Mouse (Mus musculus) lung, embryonic 16.5 days (tissue): ENCODE results near the gene Metrnl. TPM values are rescaled to one million over a fixed set of nuclear protein-coding genes. Genes with fewer than 3 reads are reported as not detected.
A peak's percentile ranks its signal among the peaks of the same experiment; 100 is the strongest.

Source experiments
- ATAC-seq: fragments of 200-750 bp; cut with Nextera tagmentation; 2 replicates; pipeline ENCODE4 v1.8.0; 2017; ENCODE audit warnings: low read depth, mild to moderate bottlenecking, moderate library complexity
- H3K27ac ChIP-seq: fragments of 300-500 bp; sonication (generic); 2 replicates; pipeline ENCODE4 v1.5.1; 2014; ENCODE audit warnings: mild to moderate bottlenecking, control low read depth, low read length
- H3K27me3 ChIP-seq: fragments of 300-500 bp; sonication (generic); 2 replicates; pipeline ENCODE4 v1.6.1; 2014; ENCODE audit warnings: low read depth, low read length, mixed read lengths; ENCODE audit not compliant: control insufficient read depth, insufficient read depth
- H3K36me3 ChIP-seq: fragments of 300-500 bp; sonication (generic); 2 replicates; pipeline ENCODE4 v1.6.1; 2014; ENCODE audit warnings: low read length; ENCODE audit not compliant: control insufficient read depth, insufficient read depth
- H3K4me1 ChIP-seq: fragments of 300-500 bp; sonication (generic); replicated peaks from 2 replicates; pipeline ENCODE4 v1.6.1; 2014; ENCODE audit warnings: low read length, mixed read lengths; ENCODE audit not compliant: control insufficient read depth, insufficient read depth
- H3K4me2 ChIP-seq: fragments of 300-500 bp; sonication (generic); 2 replicates; pipeline ENCODE4 v1.6.1; 2014; ENCODE audit warnings: low read depth, low read length, control low read depth
- H3K4me3 ChIP-seq: fragments of 300-500 bp; sonication (generic); 2 replicates; pipeline ENCODE4 v1.5.1; 2014; ENCODE audit warnings: mild to moderate bottlenecking, low read length, control low read depth
- H3K9ac ChIP-seq: fragments of 300-500 bp; sonication (generic); 2 replicates; pipeline ENCODE4 v1.6.1; 2014; ENCODE audit warnings: low read length, control low read depth
- H3K9me3 ChIP-seq: fragments of 300-500 bp; sonication (generic); 2 replicates; pipeline ENCODE4 v1.6.1; 2016; ENCODE audit warnings: low read length; ENCODE audit not compliant: control insufficient read depth
- WGBS: fragments of 180-500 bp; shearing (Covaris S2); extraction: QIAGEN DNeasy Blood & Tissue Kit; methylation state at CpG from one replicate; pipeline ENCODE4 v1.1.7; 2014; 5-methylcytosine and 5-hydroxymethylcytosine counted together
- polyA plus RNA-seq: library from polyadenylated mRNA; unstranded; fragments of >200 nt; fragmentation: Nextera tagmentation; extraction: Ambion mirVana; gene quantifications from 2 replicates; pipeline ENCODE4 v1.2.1, GENCODE M21; 2015

Metrnl gene
- 25.8 and 30.1 TPM in 2 replicates for polyA plus RNA-seq

DNA sequence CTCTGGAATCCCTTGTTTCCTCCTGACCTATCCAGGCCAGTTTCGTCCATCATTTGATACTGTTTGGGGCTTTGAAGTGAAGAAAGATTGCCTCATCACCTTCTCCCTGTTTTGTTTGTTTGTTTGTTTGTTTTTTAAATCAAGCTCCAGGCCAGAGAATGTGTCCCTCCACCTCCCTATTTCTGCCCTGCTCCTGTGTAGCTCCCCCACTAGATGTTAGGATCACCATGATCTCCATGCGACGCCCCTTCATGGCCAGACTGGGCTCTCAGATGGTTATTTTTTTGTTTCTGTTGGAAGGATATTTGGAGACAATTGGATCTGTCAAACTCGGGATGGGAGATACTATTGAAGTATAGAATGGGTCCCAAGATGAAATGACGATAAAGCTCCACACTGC, at the start of gene Metrnl:
Gene Metrnl (plus strand): TSS at position 301 of the 400 bp plus-strand sequence.
- 85% methylated on average over 5 of the region's 5 CpGs for whole genome bisulfite sequencing
- peak within 1 kb of the TSS; percentile 96 for H3K4me2 ChIP-seq
- H3K4me1 ChIP-seq: peaks cover 5% of the 10 kb centered on the region; the same call in 1 of the 2 replicates
- no peaks in the 10 kb centered on the region for H3K27me3 ChIP-seq
- no peaks in the 10 kb centered on the region for H3K9me3 ChIP-seq
- peak within 1 kb of the TSS; percentile 82 for H3K27ac ChIP-seq
- no peaks in the 10 kb centered on the region for H3K36me3 ChIP-seq
- H3K9ac ChIP-seq: peak within 1 kb of the TSS; percentile 78
- peak within 1 kb of the TSS; percentile 77 for H3K4me3 ChIP-seq
- ATAC-seq: no peak

DNA sequence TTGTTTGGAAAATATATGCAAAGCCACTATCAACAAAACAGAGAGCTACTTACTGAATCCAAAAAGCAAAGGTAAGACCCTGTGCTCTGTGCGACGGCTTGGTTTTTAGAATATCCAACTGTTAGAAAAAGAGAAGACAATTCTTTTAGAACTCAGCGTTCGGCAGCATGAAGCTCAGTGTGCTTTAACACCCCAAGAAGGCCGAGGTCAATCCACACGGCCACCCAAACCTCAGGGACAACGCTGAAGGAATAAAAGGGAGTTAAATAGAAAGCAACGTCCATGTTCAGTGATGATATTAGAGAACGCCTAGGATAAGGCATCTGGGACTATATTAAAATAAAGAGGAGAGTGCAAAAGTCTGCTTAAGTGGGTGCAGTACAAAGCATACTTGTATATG, 49.8 kb upstream of the Metrnl start:
- no peak overlapping the region for H3K4me3 ChIP-seq
- 0 out of 2 replicates have a peak, but pooled peaks cover 3% of the 10 kb centered on the region for H3K4me1 ChIP-seq
- H3K27me3 ChIP-seq: no peaks in the 10 kb centered on the region
- no peak for ATAC-seq
- H3K4me2 ChIP-seq: no peak overlapping the region
- H3K36me3 ChIP-seq: 0 out of 2 replicates have a peak, but pooled peaks cover 3% of the 10 kb centered on the region
- no peak overlapping the region for H3K9ac ChIP-seq
- WGBS: 92% methylated on average over 9 of the region's 9 CpGs
- H3K9me3 ChIP-seq: no peaks in the 10 kb centered on the region
- no peak overlapping the region for H3K27ac ChIP-seq

DNA sequence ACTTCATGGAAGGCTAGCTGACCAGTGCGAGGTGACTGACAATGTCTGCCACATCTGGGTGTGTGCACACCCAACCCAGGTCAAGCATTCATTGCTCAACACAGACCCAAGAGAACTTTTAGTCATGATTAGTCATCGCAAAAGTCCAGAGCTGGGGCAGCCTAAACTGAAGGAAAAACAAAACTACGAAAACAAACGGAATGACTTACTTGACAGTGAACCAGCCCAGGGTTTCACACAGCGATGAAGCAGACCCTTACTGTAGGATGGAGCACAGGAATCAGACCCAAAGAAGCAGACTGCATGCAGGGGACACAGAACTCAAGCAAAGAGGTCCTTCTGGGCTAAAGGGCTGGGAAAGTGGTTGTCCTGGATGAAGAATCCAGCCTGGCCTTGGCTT, 49.4 kb upstream of the Metrnl start:
- Histone ChIP-seq H3K36me3 (0 out of 2 replicates have a peak, but pooled peaks cover 3% of the 10 kb centered on the region), H3K9ac (no peak overlapping the region), H3K27ac (no peak overlapping the region), H3K4me1 (0 out of 2 replicates have a peak, but pooled peaks cover 3% of the 10 kb centered on the region), H3K27me3 (no peaks in the 10 kb centered on the region), H3K4me2 (no peak overlapping the region), H3K9me3 (no peaks in the 10 kb centered on the region), H3K4me3 (no peak overlapping the region)
- 96% methylated on average over 5 of the region's 5 CpGs for WGBS
- ATAC-seq: no peak

DNA sequence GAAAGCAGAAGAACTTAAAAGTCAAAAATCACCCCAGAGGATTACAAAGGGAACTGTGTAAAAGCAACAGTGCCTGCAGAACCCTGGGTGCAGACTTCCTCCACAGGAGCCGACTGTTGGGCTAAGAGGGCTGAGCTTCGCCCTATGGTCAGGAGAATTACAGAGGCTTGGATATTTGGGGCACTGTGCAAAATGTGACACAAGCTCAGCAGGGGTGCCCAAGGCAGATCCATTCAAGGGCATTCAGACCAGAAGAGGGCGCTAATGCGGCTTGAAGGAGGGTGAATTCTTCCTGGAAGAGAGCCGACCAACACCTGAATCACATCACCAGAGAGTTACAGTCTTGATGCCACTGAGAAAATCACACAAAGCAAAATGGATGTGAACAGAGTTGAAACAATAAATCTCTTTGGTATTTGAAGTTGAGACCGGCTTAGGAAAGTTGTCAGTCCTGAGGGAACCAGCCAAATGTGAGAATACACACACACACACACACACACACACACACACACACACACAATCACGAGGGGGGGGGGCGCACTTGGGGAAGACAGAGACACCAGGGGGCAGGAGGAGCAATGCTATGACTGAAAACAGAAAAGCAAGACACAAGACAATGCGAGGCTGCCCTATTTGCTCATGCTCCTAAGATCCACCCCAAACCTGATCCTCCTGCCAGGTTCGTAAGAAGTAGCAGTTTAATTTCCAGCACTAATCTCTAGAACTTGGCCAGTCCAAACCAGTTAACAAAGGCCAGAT, 48.6 kb upstream of the Metrnl start:
- ATAC-seq: no peak
- Histone ChIP-seq H3K27me3 (no peaks in the 10 kb centered on the region), H3K36me3 (0 out of 2 replicates have a peak, but pooled peaks cover 3% of the 10 kb centered on the region), H3K4me2 (no peak overlapping the region), H3K4me3 (no peak overlapping the region), H3K4me1 (0 out of 2 replicates have a peak, but pooled peaks cover 3% of the 10 kb centered on the region), H3K9me3 (no peaks in the 10 kb centered on the region), H3K27ac (no peak overlapping the region), H3K9ac (no peak overlapping the region)
- WGBS: 51% methylated on average over 10 of the region's 10 CpGs

DNA sequence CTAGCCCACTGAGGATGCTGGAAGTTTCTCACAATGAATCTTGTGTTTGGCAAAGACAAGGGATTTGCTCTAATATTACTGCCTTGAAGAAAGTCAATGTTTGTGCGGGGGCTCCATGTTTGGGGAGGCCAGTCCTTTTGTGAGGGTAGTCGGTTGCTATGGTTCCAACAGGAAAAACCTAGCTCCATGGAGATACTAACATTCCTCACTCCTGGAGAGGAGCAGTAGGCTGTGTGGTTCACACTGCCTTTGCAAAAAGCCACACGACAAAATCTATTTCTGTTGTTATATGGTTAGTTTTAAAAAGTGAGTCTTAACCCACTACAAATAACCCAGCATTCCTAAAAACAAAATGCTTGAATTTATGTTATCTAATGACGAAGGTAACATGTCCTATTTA, 47.7 kb upstream of the Metrnl start:
- Histone ChIP-seq H3K36me3 (0 out of 2 replicates have a peak, but pooled peaks cover 3% of the 10 kb centered on the region), H3K9me3 (no peaks in the 10 kb centered on the region), H3K9ac (no peak overlapping the region), H3K27ac (no peak overlapping the region), H3K27me3 (no peaks in the 10 kb centered on the region), H3K4me2 (no peak overlapping the region), H3K4me3 (no peak overlapping the region), H3K4me1 (0 out of 2 replicates have a peak, but pooled peaks cover 3% of the 10 kb centered on the region)
- 75% methylated on average over 4 of the region's 4 CpGs for WGBS
- ATAC-seq: no peak

DNA sequence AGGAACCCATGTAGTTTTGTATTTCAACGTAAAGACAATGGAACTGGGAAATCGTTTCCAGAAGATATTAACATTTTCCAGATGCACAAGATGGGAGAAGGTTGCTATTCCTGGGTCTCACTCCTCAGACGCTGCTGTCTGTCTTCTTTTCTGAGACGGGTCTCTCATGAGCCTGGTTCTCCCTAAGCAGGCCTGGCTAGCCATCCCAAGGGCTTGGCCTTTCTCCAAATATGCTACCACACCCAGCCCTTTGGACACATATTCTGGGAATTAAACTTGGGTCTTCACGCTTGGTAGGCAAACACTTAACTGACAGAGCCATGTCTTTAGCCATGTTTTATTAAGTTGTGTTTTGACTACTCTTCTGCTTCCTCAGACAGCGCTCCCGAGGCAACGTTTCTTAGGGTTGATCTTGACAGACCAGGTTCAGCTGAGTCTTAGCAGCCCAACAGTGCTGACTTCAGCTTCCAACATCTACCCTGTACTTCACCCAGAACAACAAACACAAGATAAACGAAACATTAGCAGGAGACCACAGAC, 46.9 kb upstream of the Metrnl start:
- Histone ChIP-seq H3K27me3 (no peaks in the 10 kb centered on the region), H3K27ac (no peak overlapping the region), H3K9me3 (no peaks in the 10 kb centered on the region), H3K4me1 (0 out of 2 replicates have a peak, but pooled peaks cover 3% of the 10 kb centered on the region), H3K4me3 (no peak overlapping the region), H3K36me3 (0 out of 2 replicates have a peak, but pooled peaks cover 3% of the 10 kb centered on the region), H3K9ac (no peak overlapping the region), H3K4me2 (no peak overlapping the region)
- no peak for ATAC-seq
- WGBS: 72% methylated on average over 9 of the region's 9 CpGs

DNA sequence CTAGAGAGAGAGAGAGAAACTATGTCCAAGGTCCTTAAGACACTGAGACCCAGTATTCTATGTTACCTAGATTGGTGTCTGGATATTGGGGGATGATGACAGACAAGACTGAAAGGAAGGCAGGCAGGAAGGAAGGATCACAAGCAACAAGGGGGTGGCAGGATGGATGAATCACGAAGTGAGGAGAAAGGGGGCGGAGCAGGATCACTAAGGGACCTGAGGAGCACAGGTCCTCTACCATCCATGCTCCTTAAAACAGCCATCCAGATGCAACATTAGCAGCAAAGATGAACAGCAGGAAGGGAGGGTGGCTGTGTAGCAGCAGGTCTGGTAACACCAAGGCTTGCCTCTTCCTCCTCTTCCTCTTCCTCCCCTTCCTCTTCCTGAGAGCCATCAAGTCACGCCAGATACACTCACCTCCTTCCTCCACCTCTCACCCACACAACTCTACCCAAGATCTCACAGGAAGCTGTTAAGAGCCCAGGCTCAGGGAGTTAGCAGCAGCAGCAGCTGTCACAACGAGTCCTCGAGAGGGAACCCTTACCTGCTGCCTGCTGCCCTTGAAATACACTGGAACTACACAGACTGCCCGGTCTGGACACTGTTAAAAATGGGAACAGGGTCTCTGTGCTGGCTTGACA, 46.1 kb upstream of the Metrnl start:
- H3K36me3 ChIP-seq: 0 out of 2 replicates have a peak, but pooled peaks cover 3% of the 10 kb centered on the region
- no peak overlapping the region for H3K4me2 ChIP-seq
- no peak overlapping the region for H3K4me3 ChIP-seq
- H3K4me1 ChIP-seq: 0 out of 2 replicates have a peak, but pooled peaks cover 3% of the 10 kb centered on the region
- no peak overlapping the region for H3K9ac ChIP-seq
- H3K27me3 ChIP-seq: no peaks in the 10 kb centered on the region
- 48% methylated on average over 6 of the region's 6 CpGs for WGBS
- H3K9me3 ChIP-seq: no peaks in the 10 kb centered on the region
- no peak for ATAC-seq
- no peak overlapping the region for H3K27ac ChIP-seq

DNA sequence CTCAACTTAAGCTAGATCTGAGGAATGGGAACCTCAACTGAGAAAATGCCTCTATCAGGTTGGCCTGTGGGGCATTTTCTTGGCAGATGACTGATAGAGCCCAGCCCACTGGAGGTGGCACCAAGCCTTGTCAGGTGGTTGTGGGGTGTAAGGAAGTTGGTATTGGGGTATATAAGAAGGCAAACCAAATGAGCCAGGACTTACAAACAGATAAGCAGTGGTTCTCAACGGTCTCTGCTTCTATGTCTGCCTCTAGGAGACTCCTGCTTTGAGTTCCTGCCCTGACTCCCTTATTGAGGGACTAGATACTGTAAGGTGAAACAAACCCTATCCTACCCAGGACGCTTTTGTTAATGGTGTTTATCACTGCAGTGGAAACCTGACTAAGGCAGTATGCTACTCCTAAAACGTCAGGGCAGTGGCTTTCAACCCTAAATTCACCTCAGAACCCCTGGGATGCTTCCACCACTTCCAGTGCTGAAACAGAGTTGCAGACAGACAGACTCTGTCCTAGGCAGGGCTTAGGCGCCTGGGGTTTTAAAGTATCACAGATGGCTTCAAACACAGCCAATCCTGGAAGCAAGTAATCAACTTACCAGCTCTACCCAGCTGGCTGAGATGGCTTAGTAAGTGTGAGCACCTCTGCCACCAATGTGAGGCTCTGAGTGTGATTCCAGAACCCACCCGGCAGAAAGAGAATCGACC, 45.4 kb upstream of the Metrnl start:
- H3K9me3 ChIP-seq: no peaks in the 10 kb centered on the region
- no peak overlapping the region for H3K9ac ChIP-seq
- H3K27me3 ChIP-seq: no peaks in the 10 kb centered on the region
- no peak overlapping the region for H3K4me3 ChIP-seq
- no peak for ATAC-seq
- H3K27ac ChIP-seq: no peak overlapping the region
- 82% methylated on average over 6 of the region's 6 CpGs for WGBS
- H3K4me1 ChIP-seq: 0 out of 2 replicates have a peak, but pooled peaks cover 3% of the 10 kb centered on the region
- no peak overlapping the region for H3K4me2 ChIP-seq
- 0 out of 2 replicates have a peak, but pooled peaks cover 3% of the 10 kb centered on the region for H3K36me3 ChIP-seq
